Mouse (Mus musculus): Measurements from ENCODE around the gene Wnt5b. TPM values are rescaled to one million over a fixed set of nuclear protein-coding genes. Genes with fewer than 3 reads are reported as not detected.

Gene Wnt5b
- total and polyA plus RNA-seq, 2 experiments from 2014 or later: 4.3 to 5.3 TPM

DNA sequence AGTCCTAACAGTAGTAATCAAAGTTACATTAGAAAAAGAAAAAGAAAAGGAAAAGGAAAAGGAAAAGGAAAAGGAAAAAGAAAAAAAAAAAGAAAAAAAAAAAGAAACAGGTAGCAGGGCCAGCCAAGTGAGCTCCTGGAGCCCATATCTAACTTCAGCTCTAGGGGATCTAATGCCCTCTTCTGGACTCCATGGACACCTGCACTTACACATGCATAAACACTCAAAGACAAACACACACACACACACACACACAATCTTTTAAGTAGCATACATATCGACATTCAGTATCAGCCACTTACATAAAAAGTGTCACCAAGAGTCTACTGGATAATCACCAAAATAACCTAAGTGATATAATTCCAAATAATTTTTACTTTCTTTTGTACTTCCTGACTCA, 158.5 kb downstream of the Wnt5b start:
- 91% methylated on average over 1 of the region's 1 CpGs for WGBS
- no peak overlapping the region for H3K4me3 ChIP-seq (ENCODE audit: low read depth, low read length)

More for the DNA sequence above, 158.5 kb downstream of the Wnt5b start:
- peak; percentile 21 for DNase-seq (ENCODE audit: low spot score)
- Histone ChIP-seq H3K36me3 (replicated peaks; ENCODE audit: control insufficient read depth, insufficient read depth, low read length) (no peaks in the 10 kb centered on the region), H3K4me1 (ENCODE audit: control insufficient read depth, insufficient read depth) (peaks cover 23% of the 10 kb centered on the region), H3K27me3 (ENCODE audit: control insufficient read depth, insufficient read depth, low read length) (no peaks in the 10 kb centered on the region), H3K9ac (replicated peaks; ENCODE audit: low read depth, low read length) (no peak overlapping the region), H3K4me2 (ENCODE audit: low read depth, low read length) (no peak overlapping the region), H3K27ac (ENCODE audit: low read depth) (no peak overlapping the region), H3K9me3 (replicated peaks; ENCODE audit: control insufficient read depth, low read length) (no peaks in the 10 kb centered on the region)
- peak; percentile 19; the same call in 1 of the 2 replicates for TF ChIP-seq CTCF (IDR thresholded peaks at IDR 0.05; ENCODE audit: low read depth)
- no peak for TF ChIP-seq EP300 (IDR thresholded peaks at IDR 0.05; ENCODE audit: low read depth)
- ATAC-seq (ENCODE audit: insufficient read depth, low read depth): no peak

Other genes with a start within 250 kb of the Wnt5b start
- not detected in 2 replicates for gene Lrtm2, start 213.6 kb downstream of the Wnt5b start, total RNA-seq (2014; rRNA removed; ENCODE audit: low replicate concordance)
- 0.03 and 0.10 TPM in 2 replicates for gene Lrtm2, start 213.6 kb downstream of the Wnt5b start, polyA plus RNA-seq (2015; fragmentation: Nextera tagmentation; extraction: Ambion mirVana)
- gene Adipor2, start 126.6 kb downstream of the Wnt5b start, total RNA-seq (2014; rRNA removed; ENCODE audit: low replicate concordance): 55.0 and 62.5 TPM in 2 replicates
- 42.4 and 42.9 TPM in 2 replicates for gene Adipor2, start 126.6 kb downstream of the Wnt5b start, polyA plus RNA-seq (2015; fragmentation: Nextera tagmentation; extraction: Ambion mirVana)
- 40.1 and 43.3 TPM in 2 replicates for gene Fbxl14, start 64.7 kb downstream of the Wnt5b start, total RNA-seq (2014; rRNA removed; ENCODE audit: low replicate concordance)
- gene Fbxl14, start 64.7 kb downstream of the Wnt5b start, polyA plus RNA-seq (2015; fragmentation: Nextera tagmentation; extraction: Ambion mirVana): 2.2 TPM in 2 replicates